Mouse (Mus musculus): ENCODE data around the gene Gm10097. TPM values are rescaled to one million over a fixed set of nuclear protein-coding genes. Genes with fewer than 3 reads are reported as not detected.

Gm10097 gene
- polyA plus RNA-seq, 1 experiment = not detected

- Histone ChIP-seq H3K27me3 (replicated peaks) (no peaks in the 10 kb centered on the region), H3K4me1 (peaks cover 4% of the 10 kb centered on the region; the same call in 1 of the 2 replicates)
- TF ChIP-seq GATA1 (IDR thresholded peaks at IDR 0.05; ENCODE audit: borderline replicate concordance, low read length) = no peak
- TF ChIP-seq FLI1 (IDR thresholded peaks at IDR 0.05; ENCODE audit: low read length) = no peak
Measured at GRCm38 (mm10) chr10:5116155-5116554, 47.2 kb downstream of the Gm10097 start.

GRCm38 (mm10) chr10:5116720-5117119 lies 47.7 kb downstream of the Gm10097 start:
- peaks cover 96% of the 10 kb centered on the region for H3K36me3 ChIP-seq (replicated peaks; ENCODE audit: low read length)
- peaks cover 4% of the 10 kb centered on the region; the same call in 1 of the 2 replicates for H3K4me1 ChIP-seq
- no peaks in the 10 kb centered on the region for H3K9me3 ChIP-seq
- TF ChIP-seq FLI1 (IDR thresholded peaks at IDR 0.05; ENCODE audit: low read length) = no peak
- no peak for TF ChIP-seq GATA1 (IDR thresholded peaks at IDR 0.05; ENCODE audit: borderline replicate concordance, low read length)
- H3K4me3 ChIP-seq (replicated peaks) = no peak overlapping the region
- no peaks in the 10 kb centered on the region for H3K27me3 ChIP-seq (replicated peaks)

More at GRCm38 (mm10) chr10:5116155-5116554, 47.2 kb downstream of the Gm10097 start:
- H3K36me3 ChIP-seq (replicated peaks; ENCODE audit: low read length) = peaks cover 96% of the 10 kb centered on the region
- H3K9me3 ChIP-seq = no peaks in the 10 kb centered on the region
- H3K4me3 ChIP-seq (replicated peaks) = no peak overlapping the region
